Mouse (Mus musculus): Measurements from ENCODE around the gene Stk17b.
A peak's percentile ranks its signal among the peaks of the same experiment; 100 is the strongest.

Gene Stk17b

DNA sequence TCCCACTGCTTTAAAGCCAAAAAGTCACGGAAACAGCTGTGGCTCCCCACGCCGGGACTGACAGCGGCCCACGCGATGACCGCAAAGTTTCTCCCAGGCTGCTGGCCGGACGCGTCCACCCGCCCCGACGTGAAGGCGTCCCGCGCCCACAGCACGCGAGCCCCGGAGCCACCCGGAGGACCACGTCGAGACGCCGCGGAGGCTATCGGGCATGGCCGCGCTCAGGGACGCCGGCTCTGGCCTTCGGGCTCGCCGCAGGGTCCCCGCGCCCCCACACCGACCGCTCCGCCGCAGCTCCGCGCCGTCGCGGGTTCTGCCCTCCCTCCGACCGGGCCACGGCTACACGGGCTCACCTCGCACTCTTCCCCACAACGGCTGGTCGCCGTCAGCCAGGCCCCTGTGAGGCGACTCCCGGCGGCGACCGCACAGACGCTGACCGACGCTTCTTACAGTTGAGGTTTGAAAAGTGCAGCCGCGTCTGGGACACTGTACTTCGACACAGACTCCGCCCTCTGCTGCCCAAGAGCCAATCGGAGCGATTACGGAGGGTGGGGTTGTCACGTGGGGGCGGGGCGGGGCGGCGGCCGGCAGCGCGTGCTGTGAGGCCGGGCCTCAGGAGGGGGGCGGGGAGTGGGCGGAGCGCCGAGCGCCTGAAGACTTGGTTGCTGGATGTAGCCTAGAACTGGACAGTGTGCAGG is at the start of gene Stk17b:
TSS of gene Stk17b (minus strand) at position 504 of the 698 bp plus-strand sequence.
- peak; percentile 93 for DNase-seq (ENCODE audit: low spot score)

DNA sequence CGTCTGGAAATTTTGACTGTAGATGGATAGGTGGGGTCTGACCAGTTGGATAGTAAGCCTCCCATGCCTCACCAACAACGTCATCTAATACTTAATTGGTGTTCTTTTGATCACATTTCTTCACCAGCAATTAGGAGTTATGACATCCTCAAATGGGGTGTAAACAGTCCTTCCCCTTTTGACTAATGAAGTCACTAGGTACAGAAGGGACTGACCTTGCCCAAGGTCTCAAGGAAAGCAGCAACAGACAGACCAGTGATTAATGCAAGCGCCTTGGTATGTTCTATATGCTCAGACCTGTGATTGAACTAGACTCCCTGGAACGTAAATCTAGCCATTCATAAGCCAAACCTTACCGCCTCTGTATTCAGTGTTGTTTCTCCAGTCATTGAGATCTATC is 45.3 kb upstream of the Stk17b start:
- DNase-seq (ENCODE audit: low spot score) = no peak

DNA sequence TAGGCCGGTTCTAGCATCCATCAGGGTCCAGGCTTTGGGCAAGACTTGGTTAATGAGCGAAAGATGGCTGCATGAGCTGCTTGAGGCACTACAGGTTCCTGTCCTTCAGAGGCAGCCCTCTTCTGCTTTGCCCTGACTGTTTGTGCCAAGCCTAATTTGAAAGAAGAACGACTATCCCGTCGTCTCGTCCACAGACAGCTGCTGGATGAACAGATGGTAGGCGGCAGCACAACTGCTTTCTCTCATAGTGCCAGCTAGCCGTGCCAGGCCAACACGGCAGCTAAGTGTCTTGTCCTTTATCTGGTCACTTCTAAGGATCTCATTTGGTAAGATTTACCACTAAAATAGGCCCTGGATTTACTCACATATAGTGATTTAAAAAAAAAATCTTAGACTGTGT is 44.1 kb upstream of the Stk17b start:
- no peak for DNase-seq (ENCODE audit: low spot score)

DNA sequence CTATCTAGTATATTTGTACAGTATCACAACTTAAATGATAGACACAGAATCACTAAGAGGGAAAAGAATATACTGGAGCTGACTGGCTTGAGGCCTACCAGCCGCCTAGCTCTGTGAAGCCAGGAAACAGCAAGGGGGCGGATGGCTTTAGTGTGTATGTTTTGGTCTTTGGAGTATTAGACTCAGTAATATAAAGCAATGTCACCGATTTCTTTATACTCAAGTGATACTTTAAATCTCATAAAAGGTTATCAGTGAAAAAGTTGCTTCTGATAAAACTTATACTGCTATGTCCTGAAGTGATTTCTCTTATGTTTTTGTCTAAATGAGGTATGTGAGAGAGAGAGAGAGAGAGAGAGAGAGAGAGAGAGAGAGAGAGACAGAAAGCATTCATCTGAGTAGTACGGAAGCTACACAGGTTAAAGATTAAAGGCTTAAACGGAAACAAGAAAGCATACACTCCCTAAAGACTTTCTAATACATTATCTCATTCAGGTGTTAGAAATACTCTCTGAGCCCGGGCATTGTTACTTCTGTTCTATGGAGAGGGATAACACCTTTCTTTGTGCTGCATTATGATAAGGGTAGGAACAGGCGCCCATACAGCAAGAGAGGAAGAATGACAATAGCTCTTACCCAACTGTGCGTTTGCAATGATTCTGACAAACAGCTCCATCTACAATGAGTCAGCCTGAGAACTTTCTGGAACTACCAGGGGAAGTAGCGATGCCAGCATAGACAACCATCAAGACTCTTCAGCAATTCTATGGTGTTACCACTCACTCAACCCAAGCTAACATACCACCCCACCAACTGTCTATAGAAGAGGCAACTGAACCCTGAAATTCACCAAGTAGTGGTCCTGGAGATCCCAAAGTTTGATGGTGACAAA is 39.7 kb upstream of the Stk17b start:
- DNase-seq (ENCODE audit: low spot score) = no peak

DNA sequence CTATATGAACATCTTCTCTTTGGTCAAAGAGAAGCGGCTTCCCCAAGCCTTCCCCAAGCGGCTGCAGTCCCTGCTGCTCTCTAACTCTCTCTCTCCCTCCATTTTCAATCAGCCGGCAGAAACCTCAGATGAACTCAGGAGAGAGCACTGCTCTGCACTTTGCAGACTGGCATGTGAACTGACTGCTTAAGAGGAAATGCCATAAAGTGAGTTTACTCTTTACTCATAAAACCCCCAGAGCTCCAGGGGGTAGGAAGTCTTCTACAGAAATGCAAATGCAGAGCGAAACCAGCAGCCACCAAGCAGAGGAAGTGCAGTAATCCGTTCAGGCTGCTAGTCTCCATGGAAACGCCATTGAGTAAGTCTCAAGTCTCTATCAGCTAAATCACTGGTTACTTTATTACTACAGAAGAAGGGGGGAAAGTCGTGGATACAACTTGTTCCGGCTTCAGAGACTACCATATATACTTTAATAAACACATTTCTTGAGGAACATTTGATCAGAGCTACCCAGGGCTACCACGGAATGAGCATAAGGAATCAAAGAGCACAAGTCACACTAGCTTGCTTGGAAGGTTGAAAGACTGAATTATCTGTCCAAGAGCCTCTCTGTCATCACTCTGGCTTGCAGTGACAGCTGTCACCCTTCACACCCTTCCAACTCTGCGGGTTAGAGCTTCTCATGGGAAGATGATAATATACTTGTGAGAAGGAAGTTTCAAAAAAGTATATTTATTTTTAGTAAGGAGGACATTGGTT is 38.8 kb upstream of the Stk17b start:
- DNase-seq (ENCODE audit: low spot score) = peak; percentile 59

DNA sequence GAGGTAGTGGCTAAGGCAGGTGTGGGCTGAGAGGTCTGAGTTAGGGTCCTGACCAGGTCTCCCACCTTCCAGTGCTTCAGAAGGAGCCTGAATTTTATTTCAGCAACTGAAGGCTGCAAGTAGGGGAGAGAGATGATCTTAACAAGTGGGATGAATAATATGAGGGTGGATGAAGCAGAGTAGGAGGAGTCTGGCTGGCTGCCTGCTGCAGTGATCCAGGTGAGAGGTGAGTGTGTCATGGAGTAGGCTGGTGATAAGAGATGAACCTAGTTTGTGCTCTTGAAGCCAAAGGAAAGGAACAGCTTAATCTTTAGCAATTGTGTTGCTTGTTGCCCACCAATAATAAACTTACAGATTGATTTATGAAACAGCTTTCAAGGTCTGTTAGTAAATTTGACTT is 37.0 kb upstream of the Stk17b start:
- no peak for DNase-seq (ENCODE audit: low spot score)

DNA sequence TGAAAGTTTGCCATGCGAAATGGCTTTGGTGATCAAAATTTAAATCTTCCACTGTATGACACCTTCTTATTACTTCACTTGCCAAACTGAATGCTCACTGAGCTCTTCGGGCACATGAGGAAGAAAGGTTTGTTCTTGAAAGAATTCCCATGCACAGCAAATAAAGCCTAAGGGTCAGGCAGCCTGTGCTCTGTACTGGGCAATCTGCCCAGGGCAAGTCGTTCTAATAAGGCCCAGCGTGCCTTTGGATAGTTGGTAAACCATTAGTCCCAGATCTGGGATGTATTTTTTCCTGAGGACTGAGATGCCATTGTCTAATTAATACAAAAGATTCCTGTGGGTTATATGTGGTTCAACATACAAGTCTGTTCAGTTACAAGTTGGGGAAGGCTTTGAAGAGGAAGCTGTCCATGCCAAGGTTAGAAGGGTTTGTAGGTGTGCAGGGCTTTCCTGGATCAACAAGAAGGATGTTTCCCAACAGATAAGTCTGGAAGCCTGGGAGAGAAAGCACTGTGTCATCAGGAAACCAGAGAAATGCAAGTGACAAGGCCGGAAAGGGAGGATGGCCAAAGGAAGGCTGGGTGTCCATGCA is 35.1 kb upstream of the Stk17b start:
- DNase-seq (ENCODE audit: low spot score) = no peak

DNA sequence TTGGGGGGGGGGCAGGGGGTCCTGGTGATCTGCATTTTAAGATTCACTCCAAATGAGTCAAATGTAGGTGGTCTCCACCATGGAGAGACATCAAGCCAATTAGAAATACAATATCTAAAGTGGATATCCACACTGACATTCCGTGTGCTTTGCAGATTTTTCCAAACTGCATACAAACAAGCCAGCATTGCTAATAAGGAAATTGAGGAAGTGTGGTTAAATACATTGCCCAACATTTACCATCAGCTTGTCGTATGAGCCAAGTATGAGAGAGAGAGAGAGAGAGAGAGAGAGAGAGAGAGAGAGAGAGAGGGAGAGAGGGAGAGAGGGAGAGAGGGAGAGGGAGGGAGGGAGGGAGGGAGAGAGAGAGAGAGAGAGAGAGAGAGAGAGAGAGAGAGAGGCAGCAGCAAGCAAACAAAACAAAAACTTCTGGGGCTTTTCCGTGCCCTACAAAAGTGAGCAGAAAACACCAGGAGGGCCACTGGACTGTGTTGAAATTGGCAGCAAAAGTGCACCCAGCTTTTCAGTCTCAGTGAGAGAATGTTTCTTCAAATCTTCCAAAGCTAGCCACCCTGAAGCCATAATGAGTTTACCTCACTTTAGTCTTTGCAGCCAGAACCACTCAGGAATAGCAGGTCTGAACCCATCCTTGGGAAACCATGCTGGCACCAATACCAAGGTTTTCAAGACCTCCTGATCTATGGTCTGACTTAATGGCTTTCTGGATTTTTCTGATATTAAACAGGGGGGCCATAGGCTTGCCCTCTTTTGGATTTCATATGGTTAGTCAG is 33.2 kb upstream of the Stk17b start:
- no peak for DNase-seq (ENCODE audit: low spot score)

DNA sequence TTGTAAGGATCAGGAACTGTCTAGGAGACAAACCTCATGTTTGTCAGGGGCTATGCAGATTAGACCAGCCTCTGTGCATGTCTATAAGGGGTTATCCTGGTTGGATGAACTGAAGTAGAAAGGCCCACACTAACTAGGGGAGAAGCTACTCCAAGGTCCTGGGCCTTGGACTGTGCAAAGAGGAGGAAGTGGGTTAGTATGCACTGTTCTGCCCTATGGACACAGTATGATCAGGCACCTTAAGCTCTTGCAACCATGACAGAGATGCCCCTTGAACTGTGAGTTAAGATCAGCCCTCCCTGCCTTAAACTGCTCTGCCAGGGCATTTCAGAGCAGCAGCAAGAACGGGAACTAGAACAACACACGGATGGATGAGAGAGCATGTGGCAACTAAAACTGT is 31.3 kb upstream of the Stk17b start:
- no peak for DNase-seq (ENCODE audit: low spot score)

DNA sequence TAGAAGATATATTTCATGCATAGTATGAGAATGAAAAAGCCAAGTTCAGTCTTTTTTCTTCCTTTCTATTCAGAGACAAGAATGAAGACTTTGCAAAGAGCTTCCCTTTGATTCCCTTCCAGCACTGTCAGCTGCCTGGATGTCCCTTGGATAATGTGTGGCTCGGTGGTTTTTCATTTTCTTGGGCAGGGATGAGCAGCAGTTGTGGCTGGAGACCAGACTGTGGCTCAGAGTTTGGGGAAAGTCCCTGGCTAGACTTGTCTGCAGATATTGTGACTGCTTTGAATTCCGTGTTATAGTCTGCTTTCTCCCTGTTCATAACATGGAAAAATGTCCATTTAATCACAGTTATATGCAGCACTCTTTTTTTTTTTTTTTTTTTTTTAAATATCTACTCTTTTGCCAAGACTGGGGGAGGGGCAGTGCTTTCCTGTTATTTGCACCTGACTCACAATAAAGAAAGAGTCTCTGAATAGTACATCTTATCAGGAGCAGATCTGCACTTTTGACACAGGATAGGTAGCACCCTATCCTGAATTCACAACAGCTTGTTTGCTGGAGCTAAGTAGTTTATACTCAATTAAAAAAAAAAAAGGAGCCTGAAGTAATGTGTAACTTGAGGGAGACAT is 29.2 kb upstream of the Stk17b start:
- no peak for DNase-seq (ENCODE audit: low spot score)

DNA sequence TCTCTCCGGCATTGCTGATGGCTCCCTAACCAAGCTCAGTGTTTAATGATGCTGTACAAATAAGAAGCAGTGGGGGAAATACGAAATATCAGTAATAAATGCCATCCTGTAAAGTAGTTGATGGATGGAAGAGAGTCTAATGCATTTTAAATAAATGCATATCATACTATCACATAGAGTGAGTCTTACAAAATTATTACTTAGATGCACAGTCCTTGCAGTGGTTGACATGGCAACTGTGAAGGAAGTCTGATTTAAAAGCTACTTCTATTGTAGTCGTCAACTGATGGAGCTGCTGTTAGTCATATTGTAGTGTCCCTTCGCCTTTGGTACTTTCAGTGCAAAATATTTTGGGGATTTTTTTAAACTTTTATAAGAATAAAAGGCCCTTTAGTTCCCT is 26.9 kb upstream of the Stk17b start:
- DNase-seq (ENCODE audit: low spot score) = no peak

DNA sequence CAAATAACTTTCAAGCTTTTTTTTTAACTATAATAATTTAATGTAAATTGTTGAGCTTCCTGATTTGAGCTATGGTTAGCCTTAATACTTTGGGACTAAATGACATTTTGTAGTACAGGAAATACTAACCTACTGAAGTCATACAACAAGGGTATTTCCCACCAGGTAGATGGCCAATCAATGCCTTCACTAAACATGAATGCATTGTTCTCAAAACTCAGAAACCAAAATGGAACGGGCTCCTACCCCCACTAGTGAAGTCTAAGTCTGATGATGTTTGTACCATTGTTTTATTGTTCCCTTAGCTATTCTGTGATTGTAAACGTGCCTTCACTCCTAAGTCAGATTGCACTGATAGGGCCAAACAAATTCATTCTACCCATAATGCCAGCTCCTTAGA is 23.2 kb upstream of the Stk17b start:
- DNase-seq (ENCODE audit: low spot score) = no peak

DNA sequence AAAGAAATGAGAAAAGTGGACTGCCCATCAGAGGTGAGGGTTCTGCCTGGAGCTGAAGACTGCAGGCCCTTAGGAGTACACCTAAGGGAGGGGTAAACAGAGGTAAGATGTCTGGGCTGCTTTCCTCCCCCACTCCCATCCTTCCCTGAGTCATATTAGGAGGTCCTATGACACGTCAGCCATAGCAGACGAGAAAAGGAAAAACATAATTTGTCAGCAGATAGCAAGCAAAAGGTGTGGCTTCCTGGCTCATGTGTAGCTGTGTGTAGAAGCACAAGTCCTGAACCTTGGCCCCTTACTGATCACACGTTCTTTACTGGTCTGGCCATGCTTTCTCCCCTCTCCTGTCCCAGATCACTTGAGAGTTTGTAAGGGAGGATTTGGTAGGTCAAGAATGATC is 12.8 kb upstream of the Stk17b start:
- DNase-seq (ENCODE audit: low spot score) = no peak

DNA sequence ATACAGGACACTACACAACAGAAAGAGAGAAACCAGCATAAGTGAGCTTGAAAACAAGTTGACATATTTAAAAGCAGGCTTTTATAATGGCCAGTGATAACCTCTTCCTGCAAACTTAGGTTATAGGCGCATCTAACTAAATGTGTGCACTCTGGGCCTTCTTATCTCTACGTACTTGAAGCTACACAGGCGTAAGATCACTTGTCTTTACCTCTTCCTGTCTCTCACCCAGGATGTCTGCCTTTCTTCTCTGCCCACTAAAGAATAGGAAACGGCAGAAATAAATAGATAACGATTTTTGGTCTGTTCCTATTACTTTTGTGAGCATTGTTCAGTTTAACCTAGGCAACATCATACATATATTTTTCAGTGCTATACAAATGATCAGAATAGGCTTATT is 12.1 kb upstream of the Stk17b start:
- DNase-seq (ENCODE audit: low spot score) = no peak

DNA sequence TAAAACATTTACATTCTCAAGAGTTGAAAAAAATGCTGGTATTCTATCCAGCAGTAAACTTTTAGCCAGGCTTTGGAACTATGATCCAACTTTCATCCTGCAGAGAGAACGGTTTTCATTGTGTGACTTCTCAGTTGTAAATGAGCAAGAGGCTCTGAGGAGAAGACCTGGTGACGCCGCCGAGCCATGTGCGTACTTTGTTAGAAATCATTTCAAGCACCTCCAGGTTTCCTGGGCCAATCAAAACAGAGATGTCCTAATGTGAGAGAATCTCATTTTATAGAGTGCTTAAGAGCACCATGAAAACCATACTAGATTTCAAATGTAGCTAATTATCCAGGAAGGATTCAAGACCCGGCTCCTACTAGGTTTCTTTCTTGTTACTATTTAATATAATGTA is 11.2 kb upstream of the Stk17b start:
- no peak for DNase-seq (ENCODE audit: low spot score)

DNA sequence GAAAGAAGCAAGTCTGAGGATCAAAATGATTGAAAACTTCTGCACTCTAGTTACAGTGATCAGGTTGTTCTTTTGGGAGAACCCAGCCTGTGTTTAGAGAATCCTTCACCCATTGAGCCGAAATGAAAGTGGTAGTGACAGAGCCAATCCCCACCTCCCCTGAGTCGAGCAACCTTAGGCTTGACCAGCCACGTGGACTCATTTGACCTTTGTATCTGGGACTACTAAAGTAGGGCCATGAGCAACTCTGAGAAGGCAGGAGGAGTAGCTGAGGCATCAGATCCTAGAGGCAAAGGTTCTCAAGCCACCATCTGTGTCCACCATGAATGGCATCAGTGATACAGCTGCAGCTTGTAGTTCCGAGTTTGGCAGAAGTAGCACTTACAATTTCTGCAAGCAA is 10.6 kb upstream of the Stk17b start:
- DNase-seq (ENCODE audit: low spot score) = no peak

DNA sequence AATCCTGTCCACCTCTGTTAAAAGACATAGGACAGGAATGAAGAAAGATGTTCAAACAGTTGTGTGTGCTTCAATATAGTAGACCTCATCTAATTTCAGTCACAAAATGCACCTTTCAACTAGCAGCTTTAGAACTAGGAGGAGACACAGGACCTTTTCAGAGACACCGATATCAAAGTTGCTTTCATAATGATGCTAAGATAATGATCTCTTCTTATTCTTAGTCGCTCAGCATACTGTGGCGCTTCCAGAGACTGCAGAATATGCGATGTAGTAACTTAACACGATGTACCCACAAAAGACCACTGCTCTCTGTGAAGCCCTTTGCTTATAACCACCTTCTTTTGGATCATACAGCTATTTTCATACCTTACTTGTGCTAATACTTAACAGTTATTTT is 10.1 kb upstream of the Stk17b start:
- DNase-seq (ENCODE audit: low spot score) = no peak

DNA sequence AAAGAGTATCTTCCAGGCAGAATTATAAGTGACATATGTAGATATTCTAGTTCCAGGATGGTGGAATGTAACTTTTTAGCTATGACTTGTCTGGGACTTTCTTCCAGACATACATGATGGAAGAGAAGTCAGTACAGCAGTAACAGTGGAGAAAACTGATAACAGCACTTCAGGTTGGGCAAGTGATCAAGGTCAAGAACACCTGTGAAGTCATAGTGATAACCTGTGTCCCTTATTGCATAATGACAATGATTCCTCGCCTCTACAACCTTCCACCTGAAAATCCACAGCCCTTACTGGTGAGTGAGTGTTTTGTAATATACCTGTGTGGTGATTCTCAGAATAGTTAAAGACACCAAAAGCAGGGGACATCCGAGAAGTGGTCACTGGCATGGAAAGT is 9.3 kb upstream of the Stk17b start:
- no peak for DNase-seq (ENCODE audit: low spot score)

DNA sequence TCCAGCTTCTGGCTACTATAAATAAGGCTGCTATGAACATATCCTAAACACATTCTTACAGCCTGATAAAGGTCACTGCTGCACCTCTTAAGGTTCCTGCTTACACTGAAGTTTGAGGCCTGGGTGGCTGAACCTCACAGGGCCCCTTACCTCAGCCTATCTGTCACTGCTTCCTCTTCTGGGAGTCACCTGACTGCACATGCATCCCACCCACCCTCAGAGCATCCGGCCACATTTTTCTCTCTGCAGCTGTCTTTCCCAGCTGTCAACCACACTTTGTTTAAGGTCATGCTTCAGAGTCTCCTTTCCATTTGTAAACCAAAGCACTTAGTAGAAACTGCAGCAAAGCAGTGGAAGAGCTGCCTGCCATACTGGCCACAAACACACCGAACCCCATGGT is 6.3 kb upstream of the Stk17b start:
- DNase-seq (ENCODE audit: low spot score) = no peak

DNA sequence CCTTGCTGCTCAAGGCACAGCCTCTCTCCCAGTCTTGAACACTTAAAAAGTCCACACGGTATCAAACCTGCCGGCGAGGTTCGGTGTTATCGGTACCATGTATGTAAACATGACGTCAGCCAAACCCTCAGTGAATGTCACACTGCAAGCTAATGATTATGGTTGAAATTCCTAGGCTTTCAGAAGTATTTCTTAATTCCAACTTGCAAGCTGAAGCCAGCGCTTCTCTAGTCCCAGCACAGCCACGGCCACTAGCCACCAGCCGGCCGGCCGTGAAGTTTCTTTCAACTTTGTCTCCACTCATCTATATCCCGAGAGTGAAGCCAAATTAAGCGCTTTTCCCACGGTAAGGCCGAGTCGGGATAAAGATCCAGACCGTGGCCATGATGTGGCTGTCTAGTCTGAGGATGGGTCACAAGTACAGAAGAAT is 718 bp downstream of the Stk17b start:
- no peak for DNase-seq (ENCODE audit: low spot score)

DNA sequence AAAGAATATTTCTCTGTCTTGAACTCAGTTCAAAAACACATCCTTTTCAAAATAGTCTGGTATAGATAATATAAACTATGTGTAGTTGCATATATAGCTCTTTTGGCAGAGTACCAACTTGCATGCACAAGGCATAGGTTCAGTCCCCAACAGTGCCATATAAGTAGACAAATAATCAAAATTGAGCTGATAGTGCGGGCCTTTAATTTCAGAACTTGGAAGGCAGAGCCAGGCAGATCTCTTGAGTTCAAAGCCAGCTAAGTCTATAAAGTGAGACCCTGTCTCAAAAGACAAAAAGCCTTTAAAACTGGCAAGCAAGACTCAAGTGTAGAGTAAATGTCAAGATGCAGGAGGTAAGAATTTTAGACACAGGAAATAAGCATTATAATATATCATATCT is 2.1 kb downstream of the Stk17b start:
- no peak for DNase-seq (ENCODE audit: low spot score)

Data from retina, embryonic 14.5 days (tissue).